21 mouse cellular contexts compared by ENCODE assay signal in genomic region chr13:103909894-103910293, GRCm38 (mm10).
"Had no signal": no experiment of that assay in that cellular context is flagged by ENCODE, and none has a peak within 500 bp of the region (broad histone marks: within the 10 kb centered on the region; RNA-seq: fewer than 3 reads in every experiment).

No protein-coding gene starts in this region.

- H3K4me1 ChIP-seq: limb, embryonic 10.5 days; stomach, embryonic 15.5 days had no signal

- H3K36me3 ChIP-seq: limb, embryonic 10.5 days; limb, embryonic 13.5 days; liver, embryonic 12.5 days; liver, embryonic 15.5 days; lung, embryonic 15.5 days; stomach, embryonic 15.5 days had no signal

- H3K27ac ChIP-seq: kidney, postnatal 0 days; layer of hippocampus, adult 2 months; limb, embryonic 10.5 days; limb, embryonic 13.5 days; liver, embryonic 12.5 days; liver, embryonic 15.5 days; lung, embryonic 15.5 days; stomach, embryonic 15.5 days had no signal

- ATAC-seq: liver, embryonic 12.5 days had no signal

- DNase-seq: kidney, adult 2 months; kidney, postnatal 25 days; layer of hippocampus, adult 9-11 months; liver; lung, adult 18-20 months; lung, postnatal 10 days; midbrain, embryonic 14.5 days; right cerebral cortex, adult 18-20 months; right cerebral cortex, postnatal 14 days; right cerebral cortex, postnatal 4 days; spleen, adult 18-20 months; thymus, postnatal 36 days had no signal

- H3K4me2 ChIP-seq: limb, embryonic 13.5 days; liver, embryonic 12.5 days; liver, embryonic 15.5 days; lung, embryonic 15.5 days; midbrain, embryonic 11.5 days; stomach, embryonic 15.5 days had no signal

- H3K27me3 ChIP-seq: limb, embryonic 13.5 days; liver, embryonic 12.5 days; liver, embryonic 15.5 days; lung, embryonic 15.5 days; stomach, embryonic 15.5 days had no signal

- H3K9me3 ChIP-seq: limb, embryonic 10.5 days; limb, embryonic 13.5 days; liver, embryonic 12.5 days; liver, embryonic 15.5 days; lung, embryonic 15.5 days; stomach, embryonic 15.5 days had no signal

- H3K9ac ChIP-seq: limb, embryonic 13.5 days; liver, embryonic 12.5 days; liver, embryonic 15.5 days; lung, embryonic 15.5 days; stomach, embryonic 15.5 days had no signal

- H3K4me3 ChIP-seq: layer of hippocampus, adult 2 months; limb, embryonic 10.5 days; limb, embryonic 13.5 days; liver, embryonic 12.5 days; liver, embryonic 15.5 days; lung, embryonic 15.5 days; stomach, embryonic 15.5 days had no signal
